Mouse (Mus musculus) large intestine, adult 2 months (tissue): Measurements from ENCODE around the gene Dab2ip. TPM values are rescaled to one million over a fixed set of nuclear protein-coding genes. Genes with fewer than 3 reads are reported as not detected.

ENCODE experiments used
- DNase-seq: peaks from one replicate; pipeline ENCODE4 v3.0.0-alpha.2; 2012; ENCODE audit warnings: low read depth, low spot score
- WGBS: fragments of 180-500 bp; shearing (Covaris S2); methylation state at CpG from one replicate; pipeline ENCODE4 v1.1.7; 2018; 5-methylcytosine and 5-hydroxymethylcytosine counted together
- polyA plus RNA-seq: library from polyadenylated mRNA; depleted of rRNA; stranded (reverse); fragments of >200 nt; gene quantifications from 2 replicates; pipeline ENCODE4 v1.2.3, GENCODE M21; 2012; rRNA removed

Gene Dab2ip
- polyA plus RNA-seq, 1 experiment, result 60.5 TPM

DNA sequence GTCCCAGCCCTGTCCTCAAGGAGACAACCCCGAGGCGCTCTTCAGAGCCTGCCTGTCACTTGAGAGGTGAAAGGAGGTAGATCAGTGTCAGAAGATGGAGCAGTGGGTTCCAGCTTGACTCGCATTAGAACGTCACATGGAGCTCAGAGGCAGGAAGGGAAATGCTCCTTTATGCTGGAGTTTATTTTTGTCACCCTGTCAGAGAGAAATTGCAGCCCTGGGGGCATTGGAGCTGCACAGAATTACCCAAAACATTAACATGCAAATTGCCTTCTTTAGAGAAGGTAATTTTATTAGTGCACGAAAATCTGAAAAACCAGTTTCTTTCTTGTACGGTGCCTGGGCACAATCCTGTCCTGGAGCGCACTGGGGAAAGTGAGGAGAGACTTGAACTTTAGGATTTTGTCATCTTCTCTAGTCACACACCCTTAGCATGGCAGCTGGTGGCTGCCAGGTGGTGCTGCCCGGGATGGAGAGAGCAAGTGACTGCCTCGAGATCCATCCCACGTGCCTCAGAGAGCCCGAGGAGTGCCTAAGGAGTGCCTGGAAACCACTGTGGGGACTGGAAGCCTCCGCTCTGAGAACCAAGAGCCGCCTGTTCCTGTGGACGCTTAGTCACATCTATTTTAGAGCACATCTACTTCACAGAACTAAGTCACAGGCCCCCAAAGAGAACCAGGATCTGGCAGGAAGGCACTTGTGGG lies 209.9 kb downstream of the Dab2ip start:
- DNase-seq, result no peak
- WGBS, result 62% methylated on average over 14 of the region's 14 CpGs

DNA sequence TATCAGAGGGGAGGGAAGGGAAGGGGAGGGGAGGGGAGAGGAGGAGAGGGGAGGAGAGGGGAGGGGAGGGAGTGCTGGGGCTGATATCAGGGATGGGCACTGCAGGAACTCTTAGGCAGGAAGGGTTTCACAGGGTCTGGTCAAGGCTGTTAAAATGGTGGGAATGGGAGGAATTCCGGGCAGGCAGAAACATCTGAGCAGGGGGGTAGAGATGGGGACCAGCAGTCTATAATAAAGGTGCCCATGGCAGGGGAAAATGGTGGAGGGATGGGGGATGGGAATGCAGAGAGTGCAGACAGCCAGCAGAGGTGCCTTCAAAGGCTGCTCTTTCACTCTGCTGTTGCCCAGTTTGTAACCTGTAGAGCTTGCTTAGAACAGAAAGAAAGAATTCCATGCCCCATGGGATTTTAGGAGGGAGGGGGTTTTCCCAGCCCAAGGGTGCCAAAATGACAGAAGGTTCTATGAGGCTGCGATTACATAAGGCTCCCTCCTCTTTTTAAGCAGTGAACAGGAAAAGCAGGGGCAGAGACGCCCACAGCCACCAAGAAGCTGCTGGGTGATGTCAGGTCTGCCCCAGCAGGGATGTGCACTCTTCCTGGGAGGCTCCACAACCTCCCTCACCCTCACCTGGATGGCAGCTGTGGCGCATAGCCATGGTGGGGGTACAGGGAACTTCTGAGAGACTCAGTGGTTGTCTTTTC lies 210.6 kb downstream of the Dab2ip start:
- 61% methylated on average over 4 of the region's 4 CpGs for WGBS

GRCm38 (mm10) chr2:35769398-35769797 lies 211.3 kb downstream of the Dab2ip start:
- 95% methylated on average over 12 of the region's 12 CpGs for WGBS
- DNase-seq, result no peak

More for the DNA sequence above, 210.6 kb downstream of the Dab2ip start:
- no peak for DNase-seq

DNA sequence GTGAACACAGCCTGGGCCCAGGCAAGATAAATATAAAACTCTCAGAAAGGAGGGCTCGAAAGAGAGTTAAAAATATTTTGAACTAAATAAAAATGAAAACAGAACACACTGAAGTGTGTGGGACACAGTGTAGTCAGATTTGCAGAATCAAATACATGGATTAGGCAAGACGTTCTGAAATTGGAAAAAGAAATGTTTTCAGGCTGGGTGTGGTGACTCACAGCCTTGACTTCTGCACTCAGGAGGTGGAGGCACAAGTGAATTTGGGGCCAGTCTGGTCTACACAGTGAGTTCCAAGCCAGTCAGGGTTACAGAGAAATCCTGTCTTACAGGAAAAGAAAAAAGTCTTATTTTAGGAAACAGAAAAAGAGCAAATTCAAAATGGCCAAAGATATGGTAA lies 212.5 kb downstream of the Dab2ip start:
- no peak for DNase-seq
- 61% methylated on average over 2 of the region's 2 CpGs for WGBS

GRCm38 (mm10) chr2:35775651-35776055 lies 217.6 kb downstream of the Dab2ip start:
- DNase-seq, result no peak
- 46% methylated on average over 5 of the region's 5 CpGs for WGBS

DNA sequence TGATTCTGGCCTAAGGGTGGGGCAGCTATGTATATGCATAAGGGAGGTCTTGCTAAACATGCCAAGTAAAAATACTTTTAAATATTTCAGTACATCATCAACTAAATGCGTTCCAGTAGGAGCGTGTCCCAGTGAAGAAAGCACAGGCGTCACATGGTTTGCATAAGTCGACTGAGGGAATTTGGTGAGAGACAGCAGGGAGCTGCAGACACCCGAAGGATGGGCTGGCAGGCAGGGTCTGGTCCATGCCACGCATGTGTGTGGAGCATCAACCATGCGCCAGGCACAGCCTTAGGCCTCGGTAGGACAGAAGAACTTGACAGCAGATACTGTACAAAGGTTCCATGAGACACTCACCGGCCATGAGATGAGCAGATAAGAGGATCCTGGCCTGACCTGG lies 218.9 kb downstream of the Dab2ip start:
- 88% methylated on average over 9 of the region's 9 CpGs for WGBS
- no peak for DNase-seq

DNA sequence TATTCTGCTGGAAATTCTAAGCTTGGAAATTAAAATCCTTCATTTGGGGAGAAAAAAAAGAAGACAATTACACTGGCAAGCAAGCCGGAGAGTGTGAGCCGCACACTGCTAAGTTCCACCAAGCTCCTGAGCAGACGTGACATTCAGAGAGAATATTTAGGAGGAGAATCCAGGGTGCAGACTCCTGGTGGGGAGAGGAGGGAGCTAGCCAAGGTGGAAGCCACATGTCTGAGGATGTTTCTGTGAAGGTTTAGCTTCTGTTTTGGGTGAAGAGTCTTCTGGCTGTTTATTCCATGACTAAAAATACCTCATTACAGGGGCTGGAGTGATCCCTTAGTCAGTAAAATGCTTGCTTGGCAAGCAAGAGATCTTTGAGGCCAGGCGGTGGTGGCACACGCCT lies 221.2 kb downstream of the Dab2ip start:
- no peak for DNase-seq
- 83% methylated on average over 5 of the region's 5 CpGs for WGBS

Other genes starting within 250 kb of the Dab2ip start
- gene Stom, start 221.3 kb upstream of the Dab2ip start, polyA plus RNA-seq, result 104 and 161 TPM in 2 replicates
- gene 4930568D16Rik, start 190.5 kb upstream of the Dab2ip start, polyA plus RNA-seq, result not detected in 2 replicates
- gene 4930402F06Rik, start 161.1 kb upstream of the Dab2ip start, polyA plus RNA-seq, result not detected in 2 replicates
- 3.9 and 9.0 TPM in 2 replicates for gene Ggta1, start 95.0 kb upstream of the Dab2ip start, polyA plus RNA-seq